Mouse (Mus musculus): ENCODE measurements around the gene Olfr1337.
"Not testable (repeated sequence)": the region's sequence is repeated elsewhere in the genome, so short reads cannot be mapped to it uniquely, and the experiment has no call there.

Olfr1337 gene

DNA sequence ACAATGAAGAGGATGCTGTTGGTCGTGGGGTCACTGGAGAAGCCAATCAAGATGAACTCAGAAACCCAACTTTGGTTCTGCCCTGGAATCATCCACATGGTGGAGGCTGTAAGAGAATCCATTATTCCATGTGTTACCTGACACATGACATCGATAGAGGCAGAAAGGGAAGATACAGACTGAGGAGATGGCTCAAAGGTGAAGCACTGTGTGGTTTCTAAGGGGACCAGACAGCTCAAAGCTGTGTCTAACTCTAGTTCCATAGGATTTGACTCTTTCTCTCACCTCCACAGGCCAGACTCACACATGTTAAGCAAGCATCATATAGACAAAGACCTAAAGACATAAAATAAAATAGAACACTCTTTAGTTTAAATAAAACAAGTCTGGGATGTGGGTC, at the start of gene Olfr1337:
TSS of gene Olfr1337 (minus strand) at position 101 of the 400 bp plus-strand sequence.
- DNase-seq (ENCODE audit: low spot score) = no peak

DNA sequence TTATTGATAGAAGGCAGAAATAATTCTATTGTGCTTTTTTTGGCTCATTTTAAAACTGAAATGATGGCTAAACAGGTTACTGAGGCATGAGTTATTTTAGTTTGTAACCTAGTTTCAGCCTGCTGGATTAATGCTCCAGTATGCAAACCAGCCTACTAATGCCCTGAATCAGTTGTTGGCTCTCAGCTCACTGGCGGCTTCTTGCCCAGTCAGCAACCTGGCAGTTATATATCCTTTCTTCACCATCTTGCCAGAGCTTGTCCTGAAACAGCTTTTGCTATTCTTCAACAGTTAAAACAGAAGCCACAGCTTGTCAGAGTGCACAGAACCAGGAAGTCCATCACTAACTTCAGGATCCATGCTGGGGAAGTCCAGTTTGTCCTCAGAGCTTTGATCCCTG, 36.5 kb upstream of the Olfr1337 start:
- no peak for DNase-seq (ENCODE audit: low spot score)

DNA sequence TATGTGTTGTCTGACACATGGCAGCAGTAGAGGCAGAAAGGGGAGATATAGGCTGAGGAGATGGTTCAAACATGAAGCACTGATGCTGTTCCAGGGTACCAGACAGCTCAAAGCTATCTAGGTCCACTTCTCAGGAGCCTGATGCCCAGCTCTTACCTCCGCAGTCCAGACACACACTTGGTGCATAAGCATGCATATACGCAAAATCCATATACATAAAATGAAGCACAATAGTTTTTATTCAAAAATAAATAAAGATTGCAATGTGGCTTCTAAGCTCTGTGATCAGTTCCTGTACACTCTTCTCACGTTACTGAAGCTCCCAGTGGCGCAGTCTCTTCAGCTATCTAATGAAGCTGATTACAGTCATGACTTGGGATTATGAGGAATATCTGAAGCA, 27.5 kb upstream of the Olfr1337 start, which contains the start of gene Olfr1335:
TSS of gene Olfr1335 (minus strand) at position 101 of the 400 bp plus-strand sequence.
- DNase-seq (ENCODE audit: low spot score) = no peak

DNA sequence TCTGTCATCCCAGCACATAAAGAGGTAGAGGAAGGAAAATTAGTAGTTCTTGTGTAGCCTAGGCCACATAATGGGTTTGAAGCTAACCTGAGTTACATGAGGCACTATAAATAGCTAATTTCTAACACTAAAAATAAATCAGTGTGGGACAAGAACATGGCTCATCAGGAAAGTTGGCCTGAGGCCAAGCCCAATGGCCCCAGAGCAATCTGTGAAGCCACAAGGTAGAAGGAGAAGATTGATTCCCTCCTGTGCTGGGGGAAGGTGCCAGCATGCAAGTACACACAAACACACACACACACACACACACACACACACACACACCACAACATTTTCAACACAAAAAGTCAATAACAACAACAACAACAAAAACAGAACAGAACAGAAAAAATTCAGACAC, 10.4 kb upstream of the Olfr1337 start:
- DNase-seq (ENCODE audit: low spot score) = not testable (repeated sequence)

DNA sequence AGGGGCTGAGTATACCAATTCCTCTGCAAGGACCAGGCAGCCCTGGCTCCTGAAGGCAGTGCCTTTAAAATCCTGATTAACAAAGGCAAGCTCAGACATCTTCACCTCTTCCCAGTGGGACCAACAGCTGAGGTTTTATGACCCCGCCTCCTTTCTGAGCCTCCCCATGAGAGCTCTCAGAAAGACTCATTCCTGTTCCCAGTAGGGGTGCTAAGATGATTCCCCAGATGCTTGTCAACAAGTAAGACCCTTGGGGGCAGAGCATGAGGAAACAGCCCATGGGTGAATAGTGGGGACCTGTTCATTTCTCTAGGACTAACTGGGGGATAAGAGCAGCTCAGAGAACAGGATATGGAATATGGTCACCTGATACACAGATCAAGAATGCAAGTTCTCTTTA, 23.7 kb downstream of the Olfr1337 start, which contains the start of gene Olfr1338:
TSS of gene Olfr1338 (minus strand) at position 101 of the 400 bp plus-strand sequence.
- no peak for DNase-seq (ENCODE audit: low spot score)

DNA sequence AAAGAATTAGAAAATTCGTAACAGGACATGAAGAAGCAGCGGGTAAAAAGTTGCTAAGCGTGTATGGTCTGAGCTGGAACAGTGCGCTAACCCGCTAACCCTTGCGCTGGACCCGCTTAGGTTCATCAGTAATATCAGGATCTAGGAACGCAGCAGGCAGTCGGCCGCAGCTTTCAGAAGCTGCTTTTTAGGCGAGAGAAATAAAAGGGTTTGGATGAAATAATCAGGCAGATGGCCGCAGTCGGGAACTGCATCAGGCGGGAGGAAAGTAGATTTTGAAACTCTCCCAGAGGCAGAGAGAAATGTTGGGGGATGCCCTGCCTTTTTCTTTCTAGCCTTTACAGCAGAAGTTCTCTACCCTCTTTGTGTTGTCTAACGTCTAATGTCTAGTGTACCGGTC, 40.5 kb downstream of the Olfr1337 start:
- DNase-seq (ENCODE audit: low spot score) = no peak

DNA sequence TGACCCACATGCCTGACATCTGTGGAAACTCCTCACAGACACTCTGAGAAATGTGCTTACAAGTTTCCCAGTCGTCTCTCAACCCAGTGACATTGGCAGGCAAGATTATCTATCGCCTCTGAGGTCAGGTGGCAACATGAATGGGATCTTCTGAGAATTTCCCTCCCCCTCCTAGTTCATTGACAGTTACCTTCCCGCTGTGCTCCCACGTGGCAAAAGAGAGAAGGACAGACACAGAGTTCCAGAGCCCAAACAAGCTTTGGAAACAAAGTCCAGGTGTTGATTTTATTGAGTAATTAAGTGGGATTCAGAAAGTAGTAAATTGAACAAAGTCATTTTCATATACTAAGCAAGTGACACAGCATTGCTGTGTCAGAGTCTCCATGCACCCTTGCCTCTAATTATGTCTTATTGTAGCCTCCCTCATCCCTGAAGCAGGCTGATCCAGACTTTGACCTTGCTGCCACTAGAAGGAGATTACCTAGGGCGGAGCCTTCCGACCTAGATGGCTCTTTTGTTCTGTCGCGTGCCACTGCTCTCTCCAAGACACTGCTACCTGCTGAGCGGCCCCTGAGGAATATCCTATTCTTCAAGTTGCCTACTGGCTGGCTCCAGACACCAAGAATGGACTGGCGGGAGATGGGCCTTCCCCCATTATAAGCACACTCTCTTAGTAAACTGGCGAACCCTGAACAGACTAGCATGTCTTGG, 41.2 kb downstream of the Olfr1337 start:
- DNase-seq (ENCODE audit: low spot score) = no peak

DNA sequence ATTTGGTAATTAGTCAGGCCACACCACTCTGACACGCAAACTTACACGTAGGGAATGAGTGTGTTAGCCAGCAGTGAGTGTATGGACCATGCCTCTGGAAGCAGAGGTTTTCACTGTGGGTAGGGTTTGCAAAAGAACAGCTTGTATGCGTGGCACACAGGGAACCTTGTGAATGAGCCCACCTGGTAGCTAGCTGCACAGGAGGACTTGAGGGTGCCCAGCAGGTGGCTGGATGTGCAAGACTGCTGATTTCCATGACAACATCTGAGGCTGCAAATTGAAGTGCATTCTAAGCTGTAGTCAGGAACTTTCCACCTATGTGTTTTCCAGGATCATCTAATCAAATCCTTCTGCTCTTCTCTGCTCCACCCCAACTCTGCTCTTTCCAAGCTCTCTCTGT, 42.8 kb downstream of the Olfr1337 start:
- no peak for DNase-seq (ENCODE audit: low spot score)

DNA sequence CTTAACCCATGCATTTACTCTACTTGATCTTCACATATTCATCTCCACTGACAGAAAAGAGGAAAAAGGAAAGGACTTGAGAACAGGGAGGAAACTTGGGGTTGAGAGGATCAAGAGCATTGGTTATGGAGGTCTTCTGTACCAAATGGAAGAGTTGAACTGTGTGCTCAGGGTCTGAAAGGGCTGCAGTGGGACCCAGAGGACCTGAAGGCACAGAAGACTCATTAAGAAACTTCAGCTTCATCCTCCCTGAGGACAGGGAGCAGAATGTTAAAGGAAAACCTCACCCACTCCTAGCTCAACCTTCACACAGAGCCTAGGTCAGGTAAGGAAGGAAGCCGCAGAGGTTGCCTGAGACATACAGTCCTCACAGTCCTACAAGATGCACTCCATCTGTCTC, 50.5 kb downstream of the Olfr1337 start, which contains the start of gene Olfr1339:
TSS of gene Olfr1339 (plus strand) at position 301 of the 400 bp plus-strand sequence.
- no peak for DNase-seq (ENCODE audit: low spot score)

All from urinary bladder, postnatal 25 days (tissue).